Mouse (Mus musculus) ES-CJ7 (cell line): ENCODE results near the gene Olfr1229.

ENCODE experiments used
- DNase-seq: peaks from one replicate; pipeline ENCODE4 v3.0.0; 2011; ENCODE audit warnings: low read depth, low spot score

The Olfr1229 gene

GRCm38 (mm10) chr2:89287914-89288313, at the start of gene Olfr1229:
Gene Olfr1229 (minus strand): TSS chr2:89288014.
- no peak for DNase-seq

- DNase-seq, result no peak
Observed at GRCm38 (mm10) chr2:89329575-89329974, 41.8 kb upstream of the Olfr1229 start, which contains the start of gene Olfr1232. Gene Olfr1232 (minus strand): TSS chr2:89329675.

GRCm38 (mm10) chr2:89306974-89307373, 19.2 kb upstream of the Olfr1229 start, which contains the start of gene Olfr1231:
Gene Olfr1231 (minus strand): TSS chr2:89307074.
- no peak for DNase-seq

GRCm38 (mm10) chr2:89297168-89297567, 9.4 kb upstream of the Olfr1229 start, which contains the start of gene Olfr1230:
Gene Olfr1230 (minus strand): TSS chr2:89297268.
- DNase-seq, result no peak

DNA sequence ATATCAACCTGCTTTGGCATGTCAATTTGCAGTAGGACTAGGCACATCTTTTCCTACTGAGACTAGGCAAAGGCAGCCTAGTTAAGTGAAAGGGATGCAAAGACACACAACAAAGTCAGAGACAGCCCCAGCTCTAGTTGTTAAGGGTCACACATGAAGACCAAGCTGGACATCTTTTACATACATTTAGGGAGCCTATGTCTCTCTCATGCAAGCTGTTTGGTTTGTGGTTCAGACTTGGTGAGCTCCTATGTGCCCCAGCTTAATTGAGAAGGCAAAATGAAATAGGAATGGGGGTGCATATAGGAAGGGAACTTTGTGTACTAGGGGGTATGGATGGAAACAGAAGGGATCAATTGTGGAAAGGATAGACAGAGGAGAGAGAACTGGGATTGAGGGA, 33.9 kb downstream of the Olfr1229 start, which contains the start of gene Olfr1228:
Olfr1228 (minus strand) TSS at position 101 of the 400 bp plus-strand sequence.
- DNase-seq, result no peak
